Mouse (Mus musculus): ENCODE measurements around the gene Nrap. TPM values are rescaled to one million over a fixed set of nuclear protein-coding genes. Genes with fewer than 3 reads are reported as not detected.
A peak's percentile ranks its signal among the peaks of the same experiment; 100 is the strongest.
"Not testable (repeated sequence)": the region's sequence is repeated elsewhere in the genome, so short reads cannot be mapped to it uniquely, and the experiment has no call there.

Nrap gene
- polyA plus RNA-seq (2012; rRNA removed): 0.11 and 0.16 TPM in 2 replicates

GRCm38 (mm10) chr19:56389879-56390278, at the start of gene Nrap:
TSS of gene Nrap (minus strand) at chr19:56390037.
- no peak for DNase-seq (ENCODE audit: low spot score)

- no peak for DNase-seq (ENCODE audit: low spot score)
These were observed 49.2 kb upstream of the Nrap start for GRCm38 (mm10) chr19:56439072-56439434.

DNA sequence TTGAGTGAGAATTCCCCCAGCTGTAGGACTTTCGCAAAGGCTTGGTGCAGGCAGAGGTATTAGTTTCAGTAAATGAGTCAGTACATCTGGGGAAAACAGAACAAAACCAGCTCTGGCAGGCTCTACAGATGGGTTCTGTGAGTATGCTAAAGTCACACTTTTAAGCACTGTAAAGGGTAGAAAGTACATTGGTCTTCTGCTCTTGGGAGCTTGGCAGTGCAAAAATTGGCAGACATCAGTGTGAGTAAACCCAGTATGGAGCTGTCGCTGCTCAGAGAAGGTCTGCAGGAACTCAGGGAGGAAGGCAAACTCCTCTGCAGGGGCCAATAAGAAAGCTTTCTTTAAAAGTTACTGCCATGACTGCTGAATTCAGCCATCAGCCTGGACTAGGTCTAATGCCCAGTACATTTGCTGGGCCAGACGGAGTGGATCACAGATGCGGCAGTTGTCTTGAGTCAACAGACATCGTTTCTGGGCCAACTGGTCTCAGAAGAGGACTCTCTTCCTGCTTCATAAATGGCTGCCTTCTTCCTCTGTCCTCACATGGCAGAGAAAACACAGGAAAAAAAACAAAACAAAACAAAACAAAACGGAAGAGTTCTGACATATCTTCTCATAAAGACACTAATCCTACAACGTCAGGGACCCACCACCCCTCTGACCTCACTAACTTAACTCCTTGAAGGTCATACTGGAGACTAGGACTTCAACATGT, 48.7 kb upstream of the Nrap start:
- no peak for DNase-seq (ENCODE audit: low spot score)

GRCm38 (mm10) chr19:56436380-56436779, 46.5 kb upstream of the Nrap start:
- no peak for DNase-seq (ENCODE audit: low spot score)

- no peak for DNase-seq (ENCODE audit: low spot score)
These were observed 43.7 kb upstream of the Nrap start for GRCm38 (mm10) chr19:56433581-56433980.

GRCm38 (mm10) chr19:56432706-56433105, 42.9 kb upstream of the Nrap start:
- no peak for DNase-seq (ENCODE audit: low spot score)

GRCm38 (mm10) chr19:56430369-56430768, 40.5 kb upstream of the Nrap start:
- no peak for DNase-seq (ENCODE audit: low spot score)

- no peak for DNase-seq (ENCODE audit: low spot score)
These were observed 35.7 kb upstream of the Nrap start for GRCm38 (mm10) chr19:56425492-56425891.

- DNase-seq (ENCODE audit: low spot score): no peak
These were observed 35.0 kb upstream of the Nrap start for GRCm38 (mm10) chr19:56424606-56425395.

- DNase-seq (ENCODE audit: low spot score): no peak
These were observed 33.5 kb upstream of the Nrap start for GRCm38 (mm10) chr19:56423370-56423769.

- DNase-seq (ENCODE audit: low spot score): peak; percentile 73
These were observed 32.9 kb upstream of the Nrap start for GRCm38 (mm10) chr19:56422476-56423338.

GRCm38 (mm10) chr19:56420345-56420744, 30.5 kb upstream of the Nrap start:
- DNase-seq (ENCODE audit: low spot score): no peak

DNA sequence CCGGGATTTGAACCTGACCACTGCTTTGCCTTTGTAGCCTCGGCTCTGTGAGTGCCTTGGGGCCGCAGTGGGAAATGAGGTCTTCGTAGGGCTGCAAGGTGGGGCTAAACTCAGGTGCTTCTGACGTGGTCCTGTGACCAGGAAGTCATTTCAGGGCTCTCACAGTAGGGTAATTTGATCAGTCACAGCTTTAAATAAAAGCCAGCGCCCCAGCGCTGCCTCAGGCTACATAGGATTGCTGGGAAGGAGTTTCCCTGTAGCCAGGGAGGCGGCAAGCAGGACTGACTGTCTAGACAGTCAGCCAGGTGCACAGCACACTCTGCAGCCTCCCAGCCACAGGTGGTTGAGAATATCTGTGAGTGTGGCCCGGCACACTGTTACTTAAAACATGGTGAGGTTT, 29.6 kb upstream of the Nrap start:
- DNase-seq (ENCODE audit: low spot score): no peak

GRCm38 (mm10) chr19:56418404-56418803, 28.6 kb upstream of the Nrap start:
- DNase-seq (ENCODE audit: low spot score): no peak

- DNase-seq (ENCODE audit: low spot score): not testable (repeated sequence)
These were observed 20.0 kb upstream of the Nrap start for GRCm38 (mm10) chr19:56409884-56410283.

DNA sequence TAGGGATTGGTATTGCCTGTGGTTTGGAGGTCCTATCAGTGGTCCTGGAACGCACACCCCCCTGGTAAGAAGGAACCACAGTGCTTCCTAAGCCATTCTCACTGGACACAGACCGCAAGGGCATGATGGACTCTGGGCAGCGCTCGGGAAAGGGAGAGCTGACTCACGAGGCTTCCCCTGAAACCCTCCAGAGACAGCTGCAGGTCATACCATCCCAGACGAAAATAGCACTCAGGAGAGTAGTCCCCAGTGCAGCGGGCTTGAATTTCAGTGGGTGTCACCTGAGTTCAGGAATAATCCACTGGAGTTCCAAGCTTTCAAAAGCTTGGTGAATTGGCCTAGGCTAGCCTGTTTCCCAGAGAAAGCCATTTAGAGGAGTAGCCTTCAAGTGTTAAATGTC, 16.7 kb upstream of the Nrap start:
- no peak for DNase-seq (ENCODE audit: low spot score)

DNA sequence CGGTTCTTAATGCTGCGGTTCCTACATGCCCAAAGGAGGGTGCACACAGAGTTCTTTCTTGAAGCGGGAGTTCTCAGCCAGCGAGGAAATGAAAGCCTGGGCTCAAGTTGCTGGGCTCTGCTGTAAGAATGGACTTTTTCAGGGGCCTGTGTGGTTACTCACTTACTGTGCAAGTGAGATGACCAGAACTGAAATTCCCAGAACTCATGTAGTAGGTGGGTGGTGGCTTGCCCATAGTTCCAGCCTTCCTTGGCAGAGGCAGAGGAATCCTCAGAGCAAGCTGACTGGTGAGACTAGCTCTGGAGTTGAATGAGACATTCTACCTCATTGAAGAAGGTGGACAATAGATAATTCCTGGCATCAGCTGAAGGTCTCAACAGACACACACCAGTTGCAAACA, 16.0 kb upstream of the Nrap start:
- DNase-seq (ENCODE audit: low spot score): no peak

GRCm38 (mm10) chr19:56401864-56402263, 12.0 kb upstream of the Nrap start:
- DNase-seq (ENCODE audit: low spot score): no peak

GRCm38 (mm10) chr19:56400200-56400599, 10.4 kb upstream of the Nrap start:
- peak; percentile 45 for DNase-seq (ENCODE audit: low spot score)

DNA sequence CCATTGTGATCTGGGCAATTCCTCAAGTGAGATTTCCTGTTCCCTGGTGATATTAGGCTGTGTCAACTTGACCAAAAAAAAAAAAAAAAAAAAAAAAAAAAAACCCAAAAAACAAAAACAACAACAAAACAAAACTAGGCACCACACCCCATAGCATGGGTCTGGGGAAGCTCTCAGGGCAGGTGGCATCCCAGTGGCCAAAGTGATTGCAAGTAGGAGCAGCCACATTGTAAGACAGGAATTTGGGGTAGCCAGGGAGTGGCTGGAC, 8.6 kb upstream of the Nrap start:
- no peak for DNase-seq (ENCODE audit: low spot score)

DNA sequence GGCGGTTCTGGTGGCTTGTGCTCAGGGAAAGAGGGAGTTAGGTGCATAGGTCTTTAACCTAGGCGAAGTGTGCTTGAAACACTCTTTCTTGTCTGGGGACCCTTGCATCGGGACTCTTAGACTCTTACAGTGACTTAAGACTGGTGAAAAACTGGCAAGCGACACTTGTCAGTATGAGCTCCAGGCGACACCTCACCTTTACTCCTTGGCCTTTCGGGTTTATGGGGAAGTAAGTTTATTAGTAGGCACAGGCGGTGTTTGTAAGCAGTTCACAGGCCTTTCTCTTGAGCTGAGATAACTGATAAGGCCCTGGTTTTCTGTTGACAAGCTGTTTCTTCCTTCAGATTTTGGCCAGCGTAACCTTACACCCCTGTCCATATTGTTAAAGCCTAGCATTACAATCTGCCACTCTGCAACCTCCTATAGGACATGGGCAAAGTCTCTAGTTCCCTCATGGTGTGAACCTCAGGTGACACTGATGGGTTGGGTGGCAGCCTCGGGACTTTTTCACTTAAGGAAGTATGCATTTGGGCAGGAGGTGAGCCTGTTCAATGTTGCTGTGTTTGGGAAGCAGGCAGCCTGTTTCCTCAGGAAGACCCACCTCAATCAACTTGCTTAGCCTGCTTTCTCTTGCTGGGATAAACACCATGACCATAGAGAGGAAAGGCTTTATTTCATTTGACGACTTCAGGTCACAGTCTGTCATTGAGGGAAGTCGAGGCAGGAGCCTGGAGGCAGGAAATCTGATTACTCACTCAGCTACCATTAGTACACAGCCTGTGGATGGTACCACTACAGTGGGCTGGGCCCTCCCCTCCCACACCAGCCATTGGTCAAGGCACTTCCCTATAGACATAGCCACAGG, 8.1 kb upstream of the Nrap start:
- DNase-seq (ENCODE audit: low spot score): no peak

Measured in urinary bladder, adult 2 months (tissue).